Mouse (Mus musculus) embryonic fibroblast, embryonic 13.5 days (primary cell): ENCODE data around the gene Necap1. TPM values are rescaled to one million over a fixed set of nuclear protein-coding genes. Genes with fewer than 3 reads are reported as not detected.
A peak's percentile ranks its signal among the peaks of the same experiment; 100 is the strongest.

Experiments
- H3K27ac ChIP-seq: 2 replicates; pipeline ENCODE4 v1.5.1; 2012; ENCODE audit warnings: low read length, control low read depth, inconsistent platforms; ENCODE audit not compliant: insufficient read depth
- H3K4me1 ChIP-seq: 2 replicates; pipeline ENCODE4 v1.6.1; 2011; ENCODE audit warnings: low read length; ENCODE audit not compliant: control insufficient read depth, insufficient read depth
- H3K4me3 ChIP-seq: 2 replicates; pipeline ENCODE4 v1.5.1; 2011; ENCODE audit warnings: mild to moderate bottlenecking, control low read depth, low read length; ENCODE audit not compliant: insufficient read depth
- CTCF ChIP-seq: IDR thresholded peaks from 2 replicates; pipeline ENCODE4 v1.5.1; 2011; ENCODE audit warnings: mild to moderate bottlenecking, control low read depth, low read length, moderate library complexity, borderline replicate concordance; ENCODE audit not compliant: insufficient read depth
- POLR2A ChIP-seq: IDR thresholded peaks from 2 replicates; pipeline ENCODE4 v1.6.1; 2011; ENCODE audit warnings: low read depth, mild to moderate bottlenecking, control low read depth, low read length, moderate library complexity
- polyA plus RNA-seq: library from polyadenylated mRNA; stranded (reverse); fragments of >200 nt; gene quantifications from 2 replicates; pipeline ENCODE4 v1.2.4, GENCODE M21; 2011; ENCODE audit warnings: low read depth; ENCODE audit not compliant: missing spikeins, insufficient read length

Gene Necap1
- polyA plus RNA-seq, 1 experiment = 45.2 TPM

DNA sequence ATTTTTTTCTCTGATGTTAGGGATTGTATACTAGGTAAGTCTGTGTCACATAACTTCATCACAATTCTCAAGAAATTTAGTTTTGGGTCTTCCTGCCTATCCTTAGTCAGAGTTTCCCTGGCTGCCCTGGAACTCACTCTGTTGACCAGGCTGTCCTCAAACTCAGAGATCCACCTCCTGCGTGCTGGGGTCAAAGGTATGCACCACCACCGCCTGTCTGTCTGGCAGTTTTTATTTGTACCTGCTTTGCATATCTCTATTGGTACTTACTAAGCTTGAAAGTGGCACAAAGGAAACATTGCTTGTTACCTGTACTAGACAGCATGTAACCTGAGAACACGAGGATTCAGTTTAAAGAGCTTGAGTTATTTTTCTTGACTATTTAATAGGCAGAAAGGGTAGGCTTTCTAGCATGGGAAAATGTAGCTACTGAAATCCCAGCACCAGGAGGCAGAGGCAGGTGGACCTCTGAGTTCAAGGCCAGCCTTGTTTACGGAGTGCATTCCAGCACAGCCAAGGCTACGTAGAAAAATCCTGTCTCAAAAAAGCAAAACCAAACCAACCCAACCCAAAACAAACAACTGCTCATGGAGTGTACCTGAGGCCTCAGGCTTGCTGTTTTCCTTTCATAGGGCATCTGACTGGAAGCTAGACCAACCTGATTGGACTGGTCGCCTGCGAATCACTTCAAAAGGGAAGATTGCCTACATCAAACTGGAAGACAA is 5.7 kb downstream of the Necap1 start:
- no peak overlapping the region for H3K4me3 ChIP-seq
- TF ChIP-seq CTCF (no peak), POLR2A (no peak)
- no peaks in the 10 kb centered on the region; the same call in 1 of the 2 replicates for H3K4me1 ChIP-seq
- no peak overlapping the region for H3K27ac ChIP-seq

DNA sequence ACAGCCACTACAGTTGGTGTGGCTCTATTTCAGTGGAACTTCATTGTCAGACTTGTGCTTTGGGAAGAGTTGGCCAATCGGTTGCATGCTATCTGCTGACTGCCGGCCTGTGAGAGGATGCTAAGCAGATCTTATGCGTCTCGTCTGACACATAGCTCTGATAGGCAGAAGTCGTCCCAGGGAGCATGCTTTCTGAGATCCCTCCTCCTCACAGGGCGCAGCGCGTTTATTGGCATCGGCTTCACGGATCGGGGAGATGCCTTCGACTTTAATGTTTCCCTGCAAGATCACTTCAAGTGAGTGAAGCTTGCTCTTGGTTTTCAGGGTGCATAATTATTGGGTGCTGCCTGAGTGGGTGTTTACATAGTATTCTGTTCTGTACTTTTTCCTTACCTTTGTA is 7.0 kb downstream of the Necap1 start:
- H3K4me3 ChIP-seq = no peak overlapping the region
- TF ChIP-seq POLR2A = no peak
- TF ChIP-seq CTCF = no peak
- H3K27ac ChIP-seq = no peak overlapping the region
- H3K4me1 ChIP-seq = no peaks in the 10 kb centered on the region

DNA sequence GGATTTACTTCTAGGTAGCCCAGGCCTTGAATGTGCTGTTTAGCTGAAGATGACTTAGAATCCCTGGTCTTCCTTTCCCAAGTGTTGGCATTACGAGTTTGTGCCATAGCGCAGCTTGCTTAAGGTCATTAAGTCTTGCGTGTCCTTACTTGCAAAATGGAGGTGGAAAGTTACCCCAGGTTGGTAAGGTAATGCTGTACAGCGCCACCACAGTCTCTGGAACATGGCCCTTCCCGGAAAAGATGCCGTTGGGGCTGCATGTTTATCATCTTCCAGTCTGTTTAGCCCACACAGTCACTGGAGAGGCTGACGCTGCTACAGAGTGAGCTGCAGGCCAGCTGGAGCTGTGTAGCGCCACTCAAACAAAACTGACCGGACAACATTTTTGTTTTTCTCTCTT is 9.3 kb downstream of the Necap1 start:
- no peak overlapping the region for H3K4me3 ChIP-seq
- TF ChIP-seq POLR2A (no peak), CTCF (no peak)
- no peak overlapping the region for H3K27ac ChIP-seq
- H3K4me1 ChIP-seq = no peaks in the 10 kb centered on the region

DNA sequence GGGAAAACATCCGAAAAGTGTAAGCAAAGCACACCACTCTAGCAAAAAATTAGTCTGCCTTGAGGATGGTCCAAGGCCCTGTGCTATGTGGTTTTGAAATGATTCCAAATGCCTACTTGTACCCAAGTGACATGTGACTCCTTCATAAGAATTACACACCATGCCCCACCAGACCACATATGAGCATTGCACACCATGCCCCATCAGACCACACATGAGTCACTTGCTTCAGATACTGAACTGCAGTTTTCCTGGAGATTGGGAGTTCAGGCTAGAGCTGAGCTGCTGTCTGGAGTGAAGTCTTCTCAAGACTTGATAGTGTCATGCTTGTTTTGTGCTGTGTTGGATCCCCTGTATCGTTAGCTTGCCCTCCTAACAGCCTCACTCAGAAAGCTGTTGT is 15.3 kb downstream of the Necap1 start:
- TF ChIP-seq POLR2A (no peak), CTCF (no peak)
- H3K27ac ChIP-seq = no peak overlapping the region
- H3K4me3 ChIP-seq = no peak overlapping the region
- H3K4me1 ChIP-seq = no peaks in the 10 kb centered on the region

DNA sequence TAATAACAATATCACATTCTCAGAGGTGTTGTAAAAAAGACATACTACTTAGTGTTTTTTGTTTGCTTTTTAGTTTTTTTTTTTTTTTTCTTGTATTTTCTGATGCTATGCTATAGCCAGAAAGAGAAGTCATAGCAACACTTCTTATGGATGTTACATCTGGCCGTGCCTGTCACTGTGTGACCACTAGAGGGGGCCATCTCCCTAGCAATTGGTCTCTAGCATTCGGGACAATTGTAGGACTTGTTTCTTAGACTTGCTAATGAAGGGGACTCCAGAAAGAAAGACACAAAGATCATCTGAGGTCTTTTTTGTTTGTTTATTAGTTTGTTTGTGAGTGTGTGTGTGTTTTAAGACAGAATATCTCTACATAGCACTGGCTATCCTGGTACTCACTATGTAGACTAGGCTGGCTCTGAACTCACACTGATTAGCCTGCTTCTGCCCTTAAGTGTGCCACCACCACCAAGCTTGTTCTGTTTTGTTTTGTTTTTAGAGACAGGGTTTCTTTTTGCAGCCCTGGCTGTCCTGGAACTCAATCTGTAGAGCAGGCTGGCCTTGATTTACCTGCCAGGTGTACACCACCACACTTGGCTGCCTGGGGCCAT is 18.3 kb downstream of the Necap1 start:
- H3K4me3 ChIP-seq = no peak overlapping the region
- TF ChIP-seq POLR2A (no peak), CTCF (peak; percentile 56; the same call in 1 of the 2 replicates)
- H3K27ac ChIP-seq = no peak overlapping the region
- no peaks in the 10 kb centered on the region for H3K4me1 ChIP-seq

DNA sequence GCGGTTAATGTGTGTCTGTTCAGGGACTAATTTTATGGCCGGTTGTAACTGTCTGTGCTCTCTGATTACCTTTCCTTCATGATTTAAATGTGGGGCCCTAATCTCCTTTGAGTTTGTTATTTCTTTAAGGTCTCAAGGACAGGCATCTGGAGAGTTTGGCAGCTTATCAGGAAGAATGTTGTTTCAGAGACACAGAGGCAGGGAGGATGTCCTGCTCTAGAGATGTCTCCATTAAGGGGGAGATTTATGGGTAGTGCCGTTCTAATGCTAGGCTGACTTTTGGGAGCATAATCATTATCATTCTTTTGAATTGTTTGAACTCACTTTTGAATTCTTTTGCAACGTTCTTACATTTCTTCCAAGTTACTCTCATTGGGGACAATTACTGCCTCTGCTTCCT is 45.6 kb downstream of the Necap1 start:
- Histone ChIP-seq H3K4me1 (no peaks in the 10 kb centered on the region), H3K4me3 (no peak overlapping the region), H3K27ac (no peak overlapping the region)
- TF ChIP-seq POLR2A = no peak
- TF ChIP-seq CTCF = no peak

DNA sequence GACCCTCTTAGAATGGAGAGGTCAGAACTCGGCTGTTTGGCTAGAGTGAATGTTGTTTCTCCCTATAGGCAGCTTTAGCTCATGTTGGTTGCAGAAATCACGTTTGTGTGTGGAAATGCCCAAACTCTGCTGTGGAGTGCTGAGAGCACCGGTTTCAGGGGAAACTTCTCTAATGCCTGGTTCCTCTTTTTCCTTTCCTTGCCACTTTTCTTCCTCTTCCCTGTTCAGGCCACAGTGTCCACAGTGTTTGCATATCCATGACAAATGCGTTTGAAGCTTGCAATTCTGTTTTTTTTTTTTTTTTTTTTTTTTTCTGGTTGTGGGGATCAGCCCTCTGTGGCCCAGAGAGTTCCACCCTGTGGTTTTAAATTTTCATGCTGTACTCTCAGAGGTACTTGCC is 47.2 kb downstream of the Necap1 start, which contains the start of gene Clec4a1:
TSS of gene Clec4a1 (plus strand) at position 398 of the 400 bp plus-strand sequence.
- Histone ChIP-seq H3K4me1 (no peaks in the 10 kb centered on the region), H3K4me3 (no peak within 1 kb of the TSS), H3K27ac (no peak within 1 kb of the TSS)
- no peak for TF ChIP-seq CTCF
- TF ChIP-seq POLR2A = no peak

DNA sequence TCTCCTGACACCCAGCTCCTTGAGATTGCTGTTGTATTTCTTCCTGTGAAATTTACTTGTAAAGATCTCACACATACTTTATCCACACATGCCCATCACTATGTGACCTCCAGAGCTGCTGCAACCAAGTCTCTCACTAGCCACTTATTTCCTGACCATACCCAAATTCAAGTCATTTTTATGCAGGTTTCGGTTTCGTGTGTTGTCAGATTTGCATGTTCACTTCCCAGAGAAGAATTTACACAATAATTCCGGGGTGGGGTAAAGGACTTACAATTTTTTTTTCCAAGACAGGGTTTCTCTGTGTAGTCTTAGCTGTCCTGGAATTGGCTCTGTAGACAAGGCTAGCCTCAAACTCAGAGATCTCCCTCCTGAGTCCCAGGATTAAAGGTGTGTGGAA is 60.6 kb downstream of the Necap1 start:
- TF ChIP-seq POLR2A (no peak), CTCF (no peak)
- no peak overlapping the region for H3K27ac ChIP-seq
- no peak overlapping the region for H3K4me3 ChIP-seq
- H3K4me1 ChIP-seq = no peaks in the 10 kb centered on the region

Other genes starting within 250 kb of the Necap1 start
- gene Dppa3, start 248.1 kb upstream of the Necap1 start, polyA plus RNA-seq = not detected in 2 replicates
- 0.93 and 1.1 TPM in 2 replicates for gene Nanog, start 167.0 kb upstream of the Necap1 start, polyA plus RNA-seq
- 4.9 and 6.1 TPM in 2 replicates for gene Slc2a3, start 72.8 kb upstream of the Necap1 start, polyA plus RNA-seq
- 19.8 and 23.7 TPM in 2 replicates for gene Foxj2, start 54.6 kb upstream of the Necap1 start, polyA plus RNA-seq
- gene C3ar1, start 18.3 kb upstream of the Necap1 start, polyA plus RNA-seq = 1.3 and 2.3 TPM in 2 replicates
- not detected in 2 replicates for gene Clec4a1, start 47.4 kb downstream of the Necap1 start, polyA plus RNA-seq
- gene Clec4a3, start 78.0 kb downstream of the Necap1 start, polyA plus RNA-seq = not detected in 2 replicates
- gene Clec4a4, start 115.9 kb downstream of the Necap1 start, polyA plus RNA-seq = not detected in 2 replicates
- gene Clec4b1, start 175.5 kb downstream of the Necap1 start, polyA plus RNA-seq = not detected in 2 replicates
- gene Clec4a2, start 232.0 kb downstream of the Necap1 start, polyA plus RNA-seq = 0.68 TPM in 1 of 2 replicates, not detected in the other